Mouse (Mus musculus): Measurements from ENCODE around the gene Cd48.
"Not testable (repeated sequence)": the region's sequence is repeated elsewhere in the genome, so short reads cannot be mapped to it uniquely, and the experiment has no call there.

Gene Cd48

GRCm38 (mm10) chr1:171681531-171682299 is at the start of gene Cd48:
Gene Cd48, plus strand, starts transcription at chr1:171682009.
- DNase-seq, result no peak

GRCm38 (mm10) chr1:171635696-171636095 is 46.1 kb upstream of the Cd48 start:
- no peak for DNase-seq

DNA sequence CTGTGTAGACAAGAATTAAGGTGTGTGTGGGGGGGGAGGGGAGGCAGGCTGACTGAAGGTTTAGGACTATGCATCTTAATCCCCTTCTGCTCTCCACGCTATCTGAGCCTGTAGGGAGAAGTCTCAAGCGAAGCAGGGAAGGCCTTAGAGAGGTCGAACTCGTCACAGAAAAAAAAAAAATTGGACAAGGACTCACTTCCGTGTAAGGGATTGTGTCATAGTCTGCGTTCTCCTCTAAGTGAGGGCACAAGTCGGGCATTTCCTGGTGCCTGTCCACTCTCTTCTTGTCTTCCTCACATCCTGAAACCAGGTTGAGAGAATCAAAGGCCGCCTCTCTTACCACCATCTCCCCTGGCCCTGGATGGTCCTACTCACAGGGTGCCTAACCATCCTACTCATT is 44.7 kb upstream of the Cd48 start:
- peak; percentile 43 for DNase-seq

DNA sequence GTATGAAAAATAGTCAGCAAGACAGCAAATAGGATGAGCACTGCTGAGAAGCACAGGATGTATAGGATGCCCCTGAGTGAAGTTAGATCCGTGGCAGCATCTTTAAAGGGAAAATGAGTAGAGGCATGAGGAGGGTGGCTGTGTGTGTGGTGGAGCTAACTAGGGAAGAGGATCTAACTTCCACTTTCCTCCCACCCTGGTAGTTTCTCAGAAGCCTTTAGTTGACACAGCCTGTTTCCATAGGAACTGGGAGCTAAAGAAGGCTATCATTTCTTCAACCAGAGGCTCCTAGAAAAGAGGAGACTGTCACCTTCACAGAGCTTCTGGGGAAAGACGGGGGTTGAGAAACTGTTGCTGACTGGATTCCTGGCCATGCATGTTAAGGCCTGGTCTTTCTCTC is 43.1 kb upstream of the Cd48 start:
- DNase-seq, result no peak

- no peak for DNase-seq
Observed at GRCm38 (mm10) chr1:171640796-171641195, 41.0 kb upstream of the Cd48 start.

DNA sequence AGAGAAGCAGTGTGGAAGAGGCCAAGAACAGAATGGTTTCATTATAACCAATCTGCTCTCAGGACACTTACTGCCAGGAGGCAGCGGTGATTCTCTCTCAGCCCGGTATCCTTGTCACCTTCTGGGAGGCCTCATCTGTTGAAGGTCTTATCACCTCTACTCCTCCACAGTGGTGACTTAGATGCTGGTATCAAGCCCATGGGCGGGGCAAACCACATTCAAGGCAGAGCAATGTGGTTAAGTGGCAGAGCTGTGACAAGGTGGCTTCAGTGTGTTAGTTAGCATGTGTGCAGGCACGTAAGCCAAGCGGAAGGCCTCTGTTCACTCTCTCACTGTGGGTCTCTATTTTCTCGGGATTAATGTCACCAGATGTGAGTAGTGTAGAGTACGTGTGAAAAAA is 38.2 kb upstream of the Cd48 start:
- DNase-seq, result no peak

DNA sequence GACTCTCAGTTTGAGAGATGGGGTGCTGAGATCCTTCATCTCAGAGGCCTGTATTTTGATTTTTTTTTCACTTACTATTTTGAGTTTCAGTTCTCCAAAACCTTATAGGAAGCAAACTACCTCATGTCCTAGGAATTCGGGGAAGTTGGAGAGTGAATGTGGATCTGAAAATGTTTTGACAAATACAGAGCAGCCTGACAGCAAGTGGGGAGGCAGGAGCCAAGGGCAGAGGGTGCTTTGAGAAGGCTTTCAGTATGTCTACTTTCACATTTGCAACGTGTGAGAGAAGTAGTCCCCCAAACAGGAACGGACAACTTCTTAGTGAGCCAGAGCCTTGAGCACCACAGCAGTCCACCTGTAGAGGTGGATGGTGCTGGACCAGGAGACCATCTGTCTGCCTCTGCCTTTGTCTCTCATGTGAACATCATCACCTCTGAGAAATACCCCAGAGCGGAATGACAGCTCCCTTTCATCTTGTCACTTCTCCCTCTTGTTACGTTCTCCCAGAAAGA is 35.3 kb upstream of the Cd48 start:
- no peak for DNase-seq

DNA sequence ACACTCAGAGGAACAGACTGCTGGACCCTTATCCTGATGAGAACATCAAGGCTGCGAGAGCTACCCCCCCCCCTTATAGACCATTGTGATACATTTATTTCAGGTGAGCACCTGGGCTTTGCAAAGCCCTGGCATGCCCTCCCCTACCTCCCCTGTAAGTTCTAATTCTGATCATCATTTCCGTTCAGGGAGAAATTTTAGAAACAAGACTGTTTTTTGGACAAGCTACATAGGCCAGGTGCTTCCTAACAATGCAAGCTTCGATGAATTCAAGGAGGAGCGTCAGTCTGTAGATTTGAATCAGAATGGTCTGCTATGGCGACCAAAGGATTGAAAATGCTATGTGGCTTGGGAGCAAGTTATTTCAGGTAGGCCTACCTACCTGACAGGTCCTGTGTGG is 34.1 kb upstream of the Cd48 start:
- DNase-seq, result no peak

DNA sequence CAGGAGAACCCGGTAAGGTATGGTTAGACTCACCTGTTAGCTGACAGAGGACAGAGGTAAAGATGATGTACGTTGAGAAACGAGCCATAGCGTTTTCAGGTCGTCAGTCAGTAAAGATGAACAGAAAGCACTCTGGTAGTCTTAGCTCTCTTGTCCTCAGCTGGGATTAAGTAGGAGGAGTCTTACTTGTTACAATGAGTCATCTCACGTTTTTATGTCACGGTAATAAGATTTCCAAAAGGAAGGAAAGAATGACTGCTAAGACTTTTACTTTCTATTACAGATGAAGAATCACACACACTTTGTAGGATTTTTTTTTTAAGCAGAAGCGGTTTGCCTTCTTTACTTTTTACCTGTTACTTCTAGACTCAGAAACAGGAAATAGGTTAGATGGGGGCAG is 33.0 kb upstream of the Cd48 start:
- no peak for DNase-seq

- DNase-seq, result no peak
Observed at GRCm38 (mm10) chr1:171652734-171653133, 29.1 kb upstream of the Cd48 start, which contains the start of gene Slamf7. Gene Slamf7, minus strand, starts transcription at chr1:171653035.

GRCm38 (mm10) chr1:171658561-171658991 is 23.2 kb upstream of the Cd48 start:
- peak; percentile 43 for DNase-seq

- DNase-seq, result no peak
Observed at GRCm38 (mm10) chr1:171660423-171660822, 21.4 kb upstream of the Cd48 start.

- no peak for DNase-seq
Observed at GRCm38 (mm10) chr1:171661482-171661881, 20.3 kb upstream of the Cd48 start.

DNA sequence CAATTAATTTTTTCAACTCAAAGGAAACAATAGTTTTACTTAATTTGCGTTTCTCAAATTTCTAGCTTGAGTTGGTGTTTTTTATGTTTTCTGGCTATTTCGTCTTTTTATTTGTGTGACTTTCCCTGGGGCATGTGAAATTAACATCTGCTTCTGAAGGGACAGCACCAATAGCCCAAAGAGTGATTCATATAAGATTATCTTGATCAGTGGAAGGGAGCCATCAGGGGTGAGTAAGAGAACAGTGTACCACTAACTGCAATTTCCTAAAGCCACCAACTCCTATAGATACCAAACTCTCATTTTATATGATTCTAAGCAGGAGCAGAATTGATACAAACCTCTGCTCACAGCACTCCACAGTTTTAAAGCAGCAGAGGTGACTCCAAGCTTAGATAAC is 18.1 kb upstream of the Cd48 start:
- DNase-seq, result no peak

- DNase-seq, result no peak
Observed at GRCm38 (mm10) chr1:171666350-171666749, 15.5 kb upstream of the Cd48 start.

GRCm38 (mm10) chr1:171667160-171667559 is 14.6 kb upstream of the Cd48 start:
- DNase-seq, result no peak

- DNase-seq, result not testable (repeated sequence)
Observed at GRCm38 (mm10) chr1:171672451-171672850, 9.4 kb upstream of the Cd48 start.

- DNase-seq, result peak; percentile 68
Observed at GRCm38 (mm10) chr1:171672854-171673475, 8.8 kb upstream of the Cd48 start.

GRCm38 (mm10) chr1:171674467-171674866 is 7.3 kb upstream of the Cd48 start:
- no peak for DNase-seq

DNA sequence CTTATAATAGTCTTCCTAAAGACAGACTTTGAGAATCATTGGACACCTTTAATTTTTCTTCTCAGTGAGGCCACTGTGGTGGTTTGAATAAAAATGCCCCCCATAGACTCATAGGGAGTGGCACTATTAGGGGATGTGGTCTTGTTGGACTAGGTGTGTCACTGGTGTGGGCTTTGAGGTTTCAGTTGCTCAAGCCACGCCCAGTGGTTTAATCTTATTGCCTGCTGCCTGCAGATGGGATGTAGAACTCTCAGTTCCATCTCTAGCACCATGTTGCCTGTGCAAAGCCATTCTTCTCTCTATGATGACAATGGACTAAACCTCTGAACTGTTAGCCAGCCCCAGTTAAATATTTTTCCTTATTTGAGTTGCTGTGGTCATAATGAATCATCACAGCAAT is 4.1 kb upstream of the Cd48 start:
- no peak for DNase-seq

DNA sequence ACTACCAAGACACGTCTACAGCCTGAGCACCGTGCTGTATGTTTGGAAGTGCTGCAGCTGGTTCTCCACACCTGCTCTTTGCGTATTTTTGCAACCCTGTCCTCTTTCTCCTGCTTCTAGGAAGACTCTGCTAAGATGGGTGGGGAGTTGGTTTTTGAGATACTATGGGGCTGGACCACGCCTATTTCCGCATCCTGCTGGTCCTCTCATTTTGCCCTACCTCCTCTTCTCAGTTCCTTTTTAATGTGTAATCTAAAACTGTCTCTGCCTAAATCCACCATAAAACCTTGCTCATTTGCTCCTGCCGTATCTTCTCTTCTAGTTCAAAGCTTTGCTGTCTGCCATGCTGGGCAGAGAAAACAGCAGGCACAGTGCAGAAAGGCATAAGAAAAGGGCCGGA is 800 bp upstream of the Cd48 start:
- DNase-seq, result no peak

DNA sequence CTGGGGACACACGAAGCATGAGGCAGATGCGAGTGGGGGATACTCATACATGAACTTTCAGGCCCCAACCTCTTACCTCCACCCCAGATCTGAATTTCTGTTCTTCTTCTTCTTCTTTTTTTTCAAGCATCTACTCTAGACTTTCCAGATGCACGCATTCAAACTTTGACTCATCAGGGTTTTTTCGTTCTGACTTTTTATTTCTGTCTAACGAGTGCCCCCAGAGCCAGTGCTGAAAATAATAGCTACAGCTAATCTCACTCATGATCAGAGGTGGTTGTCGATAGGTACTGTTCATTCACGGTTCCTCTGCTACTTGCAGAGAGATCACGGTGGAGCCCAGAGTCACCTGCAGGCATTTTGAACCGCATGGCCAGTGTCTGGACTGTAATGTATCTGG is 3.1 kb downstream of the Cd48 start:
- no peak for DNase-seq

DNA sequence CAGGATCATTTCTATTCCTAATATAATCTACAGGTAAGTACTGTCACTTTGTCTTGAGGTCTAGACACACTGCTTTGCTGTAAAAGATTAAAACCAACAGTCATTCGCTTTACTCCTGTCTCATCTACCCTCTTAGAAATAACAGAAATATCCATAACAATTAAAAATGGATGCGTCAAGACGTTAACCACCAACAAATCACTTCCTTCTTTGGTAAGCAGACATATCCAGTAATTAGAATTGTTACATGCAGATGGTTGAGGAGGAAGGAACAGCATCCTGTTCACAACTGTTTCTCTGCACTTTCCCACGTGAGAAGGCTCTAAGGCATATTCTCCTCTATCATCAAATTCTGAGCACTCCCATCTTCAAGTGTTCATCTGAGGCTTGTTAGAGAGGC is 5.5 kb downstream of the Cd48 start:
- DNase-seq, result no peak

DNA sequence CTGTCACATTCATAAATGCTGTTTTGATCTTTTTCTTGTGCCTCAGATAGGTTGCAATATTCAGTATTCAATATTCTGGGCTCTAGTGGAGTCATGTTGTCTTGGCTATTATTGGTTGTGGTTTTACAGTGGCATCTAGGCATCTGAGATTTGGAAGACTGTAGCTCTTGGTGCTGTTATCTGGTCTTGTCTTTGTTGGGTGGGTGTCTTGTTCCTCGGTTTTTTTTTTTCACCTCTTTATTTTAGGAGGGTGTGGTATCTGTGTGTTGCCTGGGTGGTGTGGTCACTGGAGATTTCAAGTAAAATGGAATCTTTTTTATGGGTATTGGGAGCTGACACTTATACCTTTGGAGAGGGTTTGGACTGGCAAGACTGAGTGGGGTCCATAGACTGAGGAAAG is 12.1 kb downstream of the Cd48 start:
- DNase-seq, result no peak

Data from layer of hippocampus, adult 9-11 months (tissue).